8 mouse cellular contexts compared by ENCODE assay signal in genomic region chrX:136707446-136708167, GRCm38 (mm10). TPM values are rescaled to one million over a fixed set of nuclear protein-coding genes. Genes with fewer than 3 reads are reported as not detected.
DNase-seq lines count a peak whose midpoint lies in the region; ATAC-seq lines count a peak whose summit lies in the region.

Gene Tceal1, plus strand, starts transcription at chrX:136707982.

- peak within 1 kb of the TSS; percentile 64 for H3K4me2 ChIP-seq in hindbrain, embryonic 15.5 days

- peak within 1 kb of the TSS; percentile 93 for H3K27ac ChIP-seq in hindbrain, embryonic 15.5 days (replicated peaks)

- peak within 1 kb of the TSS; percentile 52 for H3K4me3 ChIP-seq in hindbrain, embryonic 15.5 days

- peak within 1 kb of the TSS; percentile 56 for H3K9ac ChIP-seq in hindbrain, embryonic 15.5 days

- H3K4me1 ChIP-seq in hindbrain, embryonic 15.5 days (replicated peaks): peaks cover 5% of the 10 kb centered on the region; the same call in 1 of the 2 replicates

- DNase-seq in adrenal gland, adult 2 months: peak; percentile 74
- peak; percentile 67 to 70 for DNase-seq in cerebellum, postnatal 36 days
- DNase-seq in gastrocnemius, adult 18-20 months (ENCODE audit: low spot score): peak; percentile 51
- peak; percentile 55 to 67 for DNase-seq in left cerebral cortex, adult 18-20 months (ENCODE audit: low spot score in 2 of 2)
- DNase-seq in lung, postnatal 36 days: peak; percentile 76
- peak; percentile 36 for DNase-seq in retina, postnatal 7 days (ENCODE audit: low read depth, low spot score)
- no peak for DNase-seq in thymus, postnatal 14 days

- H3K9me3 ChIP-seq in hindbrain, embryonic 15.5 days: no peaks in the 10 kb centered on the region

- no peaks in the 10 kb centered on the region for H3K36me3 ChIP-seq in hindbrain, embryonic 15.5 days

- ATAC-seq in hindbrain, embryonic 15.5 days (ENCODE audit: low FRiP score, low read depth): peak; percentile 95

- 27% methylated on average over 15 of the region's 15 CpGs for WGBS in hindbrain, embryonic 15.5 days

- no peaks in the 10 kb centered on the region; the same call in 1 of the 2 replicates for H3K27me3 ChIP-seq in hindbrain, embryonic 15.5 days

RNA-seq across cellular contexts. Expression of gene Tceal1, which starts in this region (rescaled TPM):
- 10 to 100 TPM; 10.3 to 11.8 TPM for total RNA-seq in adrenal gland, adult 2 months (2021)
- polyA plus RNA-seq in adrenal gland, adult 2 months (2012; rRNA removed): 0.81 and 1.1 TPM in 2 replicates
- total RNA-seq in gastrocnemius, adult 18-20 months (2021): 1 to 10 TPM; 2.5 to 3.3 TPM
- polyA plus RNA-seq in hindbrain, embryonic 15.5 days (2015; fragmentation: Nextera tagmentation; extraction: Ambion mirVana): 21.8 and 23.2 TPM in 2 replicates
- 10 to 100 TPM; 15.1 to 16.0 TPM for total RNA-seq in left cerebral cortex, adult 18-20 months (2021)

Comparison
In these comparisons a context has a peak if more than half of its experiments do, and no peak if none do; other contexts are left out.
1. RNA of gene Tceal1 (polyA plus RNA-seq): 21.8 to 23.2 TPM in hindbrain, embryonic 15.5 days; 0.81 to 1.1 TPM in adrenal gland, adult 2 months; every median in the first group is over 10 times any median in the second.